Mouse (Mus musculus) testis, adult 2 months (tissue): ENCODE data around the gene Col23a1. TPM values are rescaled to one million over a fixed set of nuclear protein-coding genes. Genes with fewer than 3 reads are reported as not detected.

Experiments used
- H3K27ac ChIP-seq: fragments of 200-500 bp; 2 replicates; pipeline ENCODE4 v1.5.1; 2012; ENCODE audit warnings: low read depth, low read length; ENCODE audit not compliant: control insufficient read depth, insufficient read depth
- H3K27me3 ChIP-seq: fragments of 200-500 bp; 2 replicates; pipeline ENCODE4 v1.6.1; 2012; ENCODE audit warnings: mild to moderate bottlenecking, low read length, moderate library complexity; ENCODE audit not compliant: control insufficient read depth, insufficient read depth
- H3K36me3 ChIP-seq: fragments of 200-500 bp; 2 replicates; pipeline ENCODE4 v1.6.1; 2012; ENCODE audit warnings: mild to moderate bottlenecking, low read length; ENCODE audit not compliant: control insufficient read depth, insufficient read depth
- H3K4me1 ChIP-seq: fragments of 200-500 bp; 2 replicates; pipeline ENCODE4 v1.6.1; 2012; ENCODE audit warnings: low read length; ENCODE audit not compliant: control insufficient read depth, insufficient read depth
- H3K4me3 ChIP-seq: fragments of 200-500 bp; 2 replicates; pipeline ENCODE4 v1.5.1; 2012; ENCODE audit warnings: low read depth, mild to moderate bottlenecking, low read length, moderate library complexity, mixed read lengths; ENCODE audit not compliant: control insufficient read depth
- CTCF ChIP-seq: fragments of 200-500 bp; IDR thresholded peaks from 2 replicates; pipeline ENCODE4 v1.5.1; 2012; ENCODE audit warnings: low read depth, mild to moderate bottlenecking, inconsistent platforms, low read length, moderate library complexity; ENCODE audit not compliant: control insufficient read depth, insufficient read depth, insufficient replicate concordance
- POLR2A ChIP-seq: fragments of 200-500 bp; IDR thresholded peaks from 2 replicates; pipeline ENCODE4 v1.6.1; 2012; ENCODE audit warnings: low read depth, mild to moderate bottlenecking, inconsistent platforms, low read length, moderate library complexity; ENCODE audit not compliant: control insufficient read depth
- polyA plus RNA-seq: library from polyadenylated mRNA; depleted of rRNA; stranded (reverse); fragments of >200 nt; gene quantifications from 2 replicates; pipeline ENCODE4 v1.2.3, GENCODE M21; 2012

Col23a1 gene
- polyA plus RNA-seq, 1 experiment: 1.3 TPM

DNA sequence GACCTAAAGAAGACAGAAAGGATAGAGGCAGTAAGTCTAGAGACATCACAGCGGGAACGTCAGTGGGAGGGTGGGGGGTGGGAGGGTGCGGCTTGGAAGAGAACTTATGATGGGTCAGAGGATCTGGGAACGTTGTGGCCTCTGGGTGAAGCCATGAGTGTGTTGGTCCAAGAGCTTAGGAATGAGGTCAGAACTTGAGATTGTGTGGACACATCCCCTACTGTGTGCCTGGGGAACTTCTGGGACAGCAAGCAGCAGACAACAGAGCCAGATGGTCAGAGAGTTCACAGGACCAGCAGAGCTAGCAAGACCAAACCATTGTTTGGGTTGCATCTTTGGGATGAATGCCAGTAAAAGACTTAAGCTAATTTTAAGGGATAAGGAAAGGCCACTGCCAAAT is 279.1 kb downstream of the Col23a1 start:
- TF ChIP-seq CTCF (no peak), POLR2A (no peak)
- H3K4me3 ChIP-seq: no peak overlapping the region

GRCm38 (mm10) chr11:51576454-51576853 is 286.7 kb downstream of the Col23a1 start:
- TF ChIP-seq CTCF (no peak), POLR2A (no peak)
- H3K36me3 ChIP-seq: no peaks in the 10 kb centered on the region
- no peaks in the 10 kb centered on the region for H3K27me3 ChIP-seq
- no peak overlapping the region for H3K27ac ChIP-seq
- no peak overlapping the region for H3K4me3 ChIP-seq
- H3K4me1 ChIP-seq: no peaks in the 10 kb centered on the region

More for the DNA sequence above, 279.1 kb downstream of the Col23a1 start:
- no peaks in the 10 kb centered on the region for H3K4me1 ChIP-seq
- no peaks in the 10 kb centered on the region for H3K27me3 ChIP-seq
- H3K27ac ChIP-seq: no peak overlapping the region
- no peaks in the 10 kb centered on the region for H3K36me3 ChIP-seq

DNA sequence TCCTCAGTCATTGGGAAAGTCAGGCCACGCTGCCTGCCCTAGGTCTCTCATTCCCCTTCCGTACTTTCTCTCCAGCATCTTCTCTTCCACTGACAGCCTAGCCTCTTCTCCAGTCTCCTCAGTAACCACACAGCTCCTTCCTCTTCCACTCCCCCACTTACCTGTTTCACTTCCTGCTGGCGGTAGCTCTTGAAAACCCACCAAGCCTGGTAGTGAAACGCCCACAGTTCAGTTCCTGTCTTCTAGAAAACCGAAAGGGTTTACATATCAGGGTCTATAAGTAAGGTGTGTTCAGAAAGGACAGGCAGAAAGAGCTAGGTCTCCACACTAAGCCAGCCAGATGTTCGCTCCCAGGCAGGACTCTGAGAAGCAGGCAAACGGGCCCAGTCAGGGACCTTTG is 287.9 kb downstream of the Col23a1 start:
- Histone ChIP-seq H3K4me3 (no peak overlapping the region), H3K27me3 (no peaks in the 10 kb centered on the region), H3K27ac (no peak overlapping the region), H3K4me1 (no peaks in the 10 kb centered on the region), H3K36me3 (no peaks in the 10 kb centered on the region)
- TF ChIP-seq CTCF: no peak
- TF ChIP-seq POLR2A: no peak

DNA sequence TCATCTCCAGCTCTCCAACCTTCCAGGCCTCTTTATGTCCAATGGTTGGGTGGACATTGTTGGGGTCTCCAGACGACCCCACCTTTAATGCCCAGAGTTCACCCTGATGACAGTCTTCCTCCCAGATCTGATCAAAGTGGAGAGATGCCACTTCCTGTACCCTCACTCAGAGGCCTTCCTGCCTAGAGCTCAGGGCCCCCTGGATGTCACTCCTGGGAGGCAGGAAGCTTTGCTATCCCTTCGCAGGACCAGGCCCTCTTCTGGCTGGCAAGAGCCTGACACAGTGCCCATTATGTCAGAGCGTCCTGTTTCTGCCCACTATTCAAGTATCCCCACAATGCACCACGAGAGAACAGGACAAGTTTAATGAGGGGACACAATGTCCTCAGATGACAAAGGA is 289.3 kb downstream of the Col23a1 start:
- Histone ChIP-seq H3K27me3 (no peaks in the 10 kb centered on the region), H3K27ac (no peak overlapping the region)
- TF ChIP-seq CTCF (no peak), POLR2A (no peak)

GRCm38 (mm10) chr11:51582713-51583112 is 293.0 kb downstream of the Col23a1 start:
- no peak overlapping the region for H3K27ac ChIP-seq
- TF ChIP-seq CTCF: peak; percentile 60; the same call in 1 of the 2 replicates
- TF ChIP-seq POLR2A: no peak
- no peaks in the 10 kb centered on the region for H3K27me3 ChIP-seq
- peaks cover 23% of the 10 kb centered on the region for H3K4me1 ChIP-seq
- H3K36me3 ChIP-seq: no peaks in the 10 kb centered on the region
- no peak overlapping the region for H3K4me3 ChIP-seq

More for the DNA sequence above, 289.3 kb downstream of the Col23a1 start:
- H3K4me3 ChIP-seq: no peak overlapping the region
- peaks cover 7% of the 10 kb centered on the region for H3K4me1 ChIP-seq
- H3K36me3 ChIP-seq: no peaks in the 10 kb centered on the region

DNA sequence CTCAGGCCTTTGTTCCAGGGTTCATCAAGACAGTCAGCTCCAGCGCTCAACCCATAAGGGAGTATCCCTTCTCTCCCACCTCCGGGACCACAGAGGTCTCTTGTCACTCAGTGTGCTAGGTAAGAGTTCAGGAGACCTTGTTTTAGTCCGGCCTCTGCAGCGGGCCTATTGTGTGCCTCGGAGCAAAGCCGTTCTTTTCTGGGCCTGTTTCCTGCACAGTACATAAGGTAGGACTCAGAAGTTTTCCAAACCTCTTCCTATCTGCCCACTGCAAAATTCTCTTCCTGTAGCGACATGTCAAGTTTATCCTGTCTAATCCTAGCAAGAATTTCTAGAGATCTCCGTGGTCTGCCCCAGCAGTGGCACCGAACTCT is 294.3 kb downstream of the Col23a1 start:
- peaks cover 23% of the 10 kb centered on the region for H3K4me1 ChIP-seq
- H3K27me3 ChIP-seq: no peaks in the 10 kb centered on the region
- TF ChIP-seq POLR2A (no peak), CTCF (no peak)
- no peaks in the 10 kb centered on the region for H3K36me3 ChIP-seq
- H3K27ac ChIP-seq: peak overlapping the region; percentile 96
- H3K4me3 ChIP-seq: peak overlapping the region; percentile 92

DNA sequence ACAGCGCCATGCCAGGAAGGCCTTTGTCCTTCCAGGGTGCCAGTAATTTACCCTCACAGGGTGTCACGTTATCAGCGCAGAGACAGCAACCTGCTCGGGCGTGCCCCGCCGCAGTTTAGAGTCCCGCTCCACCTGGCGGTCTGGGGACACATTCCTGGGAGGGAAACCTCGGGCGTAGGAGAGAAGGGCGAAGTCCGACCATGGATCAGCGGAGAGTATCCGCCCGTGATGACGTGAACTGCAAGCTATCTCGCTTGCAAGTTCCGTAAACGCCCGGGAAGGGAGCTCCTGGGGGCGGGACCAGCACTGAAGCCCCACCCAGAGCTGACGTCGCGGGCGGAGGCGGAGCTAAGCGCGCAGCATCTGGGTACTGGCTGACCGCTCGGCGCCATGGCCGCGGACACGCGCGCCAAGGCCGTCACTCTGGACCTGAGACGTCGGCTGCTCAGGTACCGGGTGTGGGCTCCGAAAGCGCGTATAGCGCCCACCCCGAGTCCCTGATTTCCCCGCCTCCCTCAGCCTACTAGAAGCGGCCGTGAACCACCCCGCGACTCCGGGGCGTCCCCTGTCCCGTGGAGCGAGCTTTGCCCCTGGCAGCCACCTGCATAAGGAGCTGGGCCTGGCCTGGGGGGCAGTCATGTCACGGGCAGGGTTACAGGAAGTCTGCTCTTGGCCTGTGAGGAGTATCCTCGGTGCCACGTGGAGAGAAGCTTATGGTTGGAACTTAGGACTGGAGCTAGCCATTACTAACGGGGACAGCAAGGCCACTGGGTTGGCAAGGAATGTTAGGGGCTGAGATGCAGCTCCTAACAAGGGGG is 294.9 kb downstream of the Col23a1 start, which contains the start of gene Phykpl:
TSS of gene Phykpl (plus strand) at position 327 of the 818 bp plus-strand sequence.
- Histone ChIP-seq H3K4me3 (peak within 1 kb of the TSS; percentile 92), H3K27me3 (no peaks in the 10 kb centered on the region), H3K4me1 (peaks cover 23% of the 10 kb centered on the region), H3K27ac (peak within 1 kb of the TSS; percentile 96), H3K36me3 (no peaks in the 10 kb centered on the region)
- TF ChIP-seq POLR2A: peak; percentile 84
- no peak for TF ChIP-seq CTCF
